Comparison of ENCODE assay signal across 8 mouse cellular contexts in genomic region chr10:81141455-81142210, GRCm38 (mm10). TPM values are rescaled to one million over a fixed set of nuclear protein-coding genes. Genes with fewer than 3 reads are reported as not detected.
A peak's percentile ranks its signal among the peaks of the same experiment; 100 is the strongest.
DNase-seq lines count a peak whose midpoint lies in the region; ATAC-seq and TF ChIP-seq lines count a peak whose summit lies in the region.

No protein-coding gene starts in this region.

- no peak for ATAC-seq in kidney, postnatal 0 days (replicated peaks; ENCODE audit: low FRiP score, low read depth)

- WGBS in kidney, postnatal 0 days: 76% methylated on average over 6 of the region's 7 CpGs
- WGBS in bone marrow, adult 2 months: 77% methylated on average over 7 of the region's 7 CpGs
- 84% methylated on average over 7 of the region's 7 CpGs for WGBS in macrophage (ENCODE audit: missing documents)

- peak overlapping the region; percentile 37; the same call in 1 of the 2 replicates for H3K9ac ChIP-seq in kidney, postnatal 0 days (ENCODE audit: low read depth, low read length)

- H3K4me1 ChIP-seq in kidney, postnatal 0 days (replicated peaks; ENCODE audit: insufficient read depth, low read length): peaks cover 20% of the 10 kb centered on the region
- H3K4me1 ChIP-seq in bone marrow, adult 2 months (ENCODE audit: control insufficient read depth, insufficient read depth, low read length): peaks cover 14% of the 10 kb centered on the region
- peaks cover 14% of the 10 kb centered on the region for H3K4me1 ChIP-seq in embryonic fibroblast, embryonic 13.5 days (ENCODE audit: control insufficient read depth, insufficient read depth, low read length)

- H3K4me3 ChIP-seq in kidney, postnatal 0 days (replicated peaks; ENCODE audit: low read depth, low read length): no peak overlapping the region
- H3K4me3 ChIP-seq in bone marrow, adult 2 months (replicated peaks; ENCODE audit: control insufficient read depth, low read depth, low read length): no peak overlapping the region
- H3K4me3 ChIP-seq in embryonic fibroblast, embryonic 13.5 days (ENCODE audit: insufficient read depth, low read length): no peak overlapping the region
- H3K4me3 ChIP-seq in macrophage (ENCODE audit: inconsistent target): no peak overlapping the region

- no peak for TF ChIP-seq POLR2A in bone marrow, adult 2 months (IDR thresholded peaks at IDR 0.05; ENCODE audit: borderline replicate concordance, control insufficient read depth, low read depth, low read length)
- TF ChIP-seq POLR2A in embryonic fibroblast, embryonic 13.5 days (IDR thresholded peaks at IDR 0.05; ENCODE audit: low read depth, low read length): no peak

- no peaks in the 10 kb centered on the region for H3K27me3 ChIP-seq in kidney, postnatal 0 days (ENCODE audit: insufficient read depth, low read length)

- no peaks in the 10 kb centered on the region for H3K9me3 ChIP-seq in kidney, postnatal 0 days (replicated peaks; ENCODE audit: low read length)

- H3K27ac ChIP-seq in kidney, postnatal 0 days: no peak overlapping the region
- peak overlapping the region; percentile 7; the same call in 1 of the 2 replicates for H3K27ac ChIP-seq in bone marrow, adult 2 months (ENCODE audit: control insufficient read depth, insufficient read depth, low read depth, low read length, poor library complexity)
- peak overlapping the region; percentile 9; the same call in 1 of the 2 replicates for H3K27ac ChIP-seq in embryonic fibroblast, embryonic 13.5 days (ENCODE audit: insufficient read depth, low read length)
- peak overlapping the region; percentile 34; the same call in 1 of the 2 replicates for H3K27ac ChIP-seq in macrophage

- no peak for DNase-seq in kidney, postnatal 0 days (ENCODE audit: low spot score)
- no peak for DNase-seq in kidney, postnatal 10 days
- no peak for DNase-seq in gastrocnemius, adult 8-10 months (ENCODE audit: low spot score in 2 of 2)
- no peak for DNase-seq in adrenal gland, postnatal 36 days
- no peak for DNase-seq in cerebellum, postnatal 14 days

- H3K79me2 ChIP-seq in macrophage (ENCODE audit: inconsistent target): peaks cover 88% of the 10 kb centered on the region

- TF ChIP-seq CTCF in kidney, postnatal 0 days (IDR thresholded peaks at IDR 0.05; ENCODE audit: low read depth): no peak
- no peak for TF ChIP-seq CTCF in bone marrow, adult 2 months (IDR thresholded peaks at IDR 0.05; ENCODE audit: control insufficient read depth, insufficient read depth, low read length)
- no peak for TF ChIP-seq CTCF in embryonic fibroblast, embryonic 13.5 days (IDR thresholded peaks at IDR 0.05; ENCODE audit: borderline replicate concordance, insufficient read depth, low read length)

- peaks cover 30% of the 10 kb centered on the region for H3K36me3 ChIP-seq in kidney, postnatal 0 days (ENCODE audit: insufficient read depth, low read length)
- H3K36me3 ChIP-seq in macrophage (ENCODE audit: inconsistent target): peaks cover 17% of the 10 kb centered on the region

- H3K4me2 ChIP-seq in kidney, postnatal 0 days (ENCODE audit: low read length): no peak overlapping the region

RNA-seq across cellular contexts. Expression of gene Zbtb7a, which starts 6.6 kb away (rescaled TPM):
- 33.7 and 37.4 TPM in 2 replicates for polyA plus RNA-seq in kidney, postnatal 0 days (2015; fragmentation: Nextera tagmentation; extraction: Ambion mirVana)
- polyA plus RNA-seq in bone marrow, adult 2 months (2011; ENCODE audit: insufficient read depth, insufficient read length, low replicate concordance, missing spikeins): 28.2 and 31.0 TPM in 2 replicates
- polyA plus RNA-seq in embryonic fibroblast, embryonic 13.5 days (2011; ENCODE audit: insufficient read length, low read depth, missing spikeins): 16.9 and 23.5 TPM in 2 replicates
- total RNA-seq in macrophage (2018; cell fraction: chromatin; rRNA removed): 100 to 1,000 TPM in 6 of 26 experiments, 10 to 100 TPM in 20; 17.7 to 188 (median 75.1) TPM
- 100 to 1,000 TPM in 4 of 26 experiments, 10 to 100 TPM in 22; 50.3 to 111 (median 83.6) TPM for total RNA-seq in macrophage (2018; cell fraction: cytosol; rRNA removed)
- 100 to 1,000 TPM in 11 of 26 experiments, 10 to 100 TPM in 15; 39.7 to 162 (median 88.6) TPM for total RNA-seq in macrophage (2018; cell fraction: nucleus; rRNA removed)
- polyA plus RNA-seq in macrophage (2018): 48.1 to 55.4 TPM (median 52.8 TPM) in 3 replicates
- 10 to 100 TPM; 24.8 to 28.9 (median 25.5) TPM for total RNA-seq in gastrocnemius, adult 8-10 months (2022)
- 10 to 100 TPM; 69.9 to 84.0 TPM for total RNA-seq in adrenal gland, postnatal 36 days (2021)

RNA-seq across cellular contexts. Expression of gene Pias4, which starts 26.1 kb away (rescaled TPM):
- polyA plus RNA-seq in kidney, postnatal 0 days (2015; fragmentation: Nextera tagmentation; extraction: Ambion mirVana): 28.4 and 32.0 TPM in 2 replicates
- 11.1 and 29.0 TPM in 2 replicates for polyA plus RNA-seq in bone marrow, adult 2 months (2011; ENCODE audit: insufficient read depth, insufficient read length, low replicate concordance, missing spikeins)
- polyA plus RNA-seq in embryonic fibroblast, embryonic 13.5 days (2011; ENCODE audit: insufficient read length, low read depth, missing spikeins): 25.6 and 27.9 TPM in 2 replicates
- 100 to 1,000 TPM in 1 of 26 experiments, 10 to 100 TPM in 25; 30.3 to 113 (median 63.8) TPM for total RNA-seq in macrophage (2018; cell fraction: chromatin; rRNA removed)
- total RNA-seq in macrophage (2018; cell fraction: cytosol; rRNA removed): 10 to 100 TPM; 18.8 to 27.9 (median 23.9) TPM
- 10 to 100 TPM; 29.0 to 59.1 (median 42.5) TPM for total RNA-seq in macrophage (2018; cell fraction: nucleus; rRNA removed)
- 19.6 to 22.5 TPM (median 21.5 TPM) in 3 replicates for polyA plus RNA-seq in macrophage (2018)
- total RNA-seq in gastrocnemius, adult 8-10 months (2022): 10 to 100 TPM; 14.0 to 19.0 (median 16.2) TPM
- 10 to 100 TPM; 26.7 to 28.2 TPM for total RNA-seq in adrenal gland, postnatal 36 days (2021)

RNA-seq across cellular contexts. Expression of gene Eef2, which starts 34.8 kb away (rescaled TPM):
- polyA plus RNA-seq in kidney, postnatal 0 days (2015; fragmentation: Nextera tagmentation; extraction: Ambion mirVana): 560 and 590 TPM in 2 replicates
- polyA plus RNA-seq in bone marrow, adult 2 months (2011; ENCODE audit: insufficient read depth, insufficient read length, low replicate concordance, missing spikeins): 347 and 468 TPM in 2 replicates
- 1,643 and 1,827 TPM in 2 replicates for polyA plus RNA-seq in embryonic fibroblast, embryonic 13.5 days (2011; ENCODE audit: insufficient read length, low read depth, missing spikeins)
- total RNA-seq in macrophage (2018; cell fraction: chromatin; rRNA removed): 100 to 1,000 TPM; 161 to 373 (median 228) TPM
- 1,000 to 10,000 TPM in 11 of 26 experiments, 100 to 1,000 TPM in 15; 644 to 1,256 (median 896) TPM for total RNA-seq in macrophage (2018; cell fraction: cytosol; rRNA removed)
- total RNA-seq in macrophage (2018; cell fraction: nucleus; rRNA removed): 100 to 1,000 TPM; 248 to 505 (median 331) TPM
- polyA plus RNA-seq in macrophage (2018): 749 to 1,081 TPM (median 1,012 TPM) in 3 replicates
- total RNA-seq in gastrocnemius, adult 8-10 months (2022): 1,000 to 10,000 TPM; 1,293 to 1,550 (median 1,345) TPM
- 1,000 to 10,000 TPM; 1,540 to 1,602 TPM for total RNA-seq in adrenal gland, postnatal 36 days (2021)

RNA-seq across cellular contexts. Expression of gene Map2k2, which starts 35.9 kb away (rescaled TPM):
- polyA plus RNA-seq in kidney, postnatal 0 days (2015; fragmentation: Nextera tagmentation; extraction: Ambion mirVana): 162 and 166 TPM in 2 replicates
- polyA plus RNA-seq in bone marrow, adult 2 months (2011; ENCODE audit: insufficient read depth, insufficient read length, low replicate concordance, missing spikeins): 57.6 and 108 TPM in 2 replicates
- 61.3 and 69.6 TPM in 2 replicates for polyA plus RNA-seq in embryonic fibroblast, embryonic 13.5 days (2011; ENCODE audit: insufficient read length, low read depth, missing spikeins)
- total RNA-seq in macrophage (2018; cell fraction: chromatin; rRNA removed): 100 to 1,000 TPM in 25 of 26 experiments, 10 to 100 TPM in 1; 88.4 to 251 (median 169) TPM
- 100 to 1,000 TPM in 15 of 26 experiments, 10 to 100 TPM in 11; 79.6 to 125 (median 103) TPM for total RNA-seq in macrophage (2018; cell fraction: cytosol; rRNA removed)
- total RNA-seq in macrophage (2018; cell fraction: nucleus; rRNA removed): 100 to 1,000 TPM in 17 of 26 experiments, 10 to 100 TPM in 9; 68.3 to 137 (median 111) TPM
- 31.4 to 102 TPM (median 93.5 TPM) in 3 replicates for polyA plus RNA-seq in macrophage (2018)
- 100 to 1,000 TPM; 197 to 233 (median 208) TPM for total RNA-seq in gastrocnemius, adult 8-10 months (2022)
- 100 to 1,000 TPM; 178 to 186 TPM for total RNA-seq in adrenal gland, postnatal 36 days (2021)

RNA-seq across cellular contexts. Expression of gene Dapk3, which starts 41.2 kb away (rescaled TPM):
- polyA plus RNA-seq in kidney, postnatal 0 days (2015; fragmentation: Nextera tagmentation; extraction: Ambion mirVana): 42.8 and 43.3 TPM in 2 replicates
- 7.2 and 23.2 TPM in 2 replicates for polyA plus RNA-seq in bone marrow, adult 2 months (2011; ENCODE audit: insufficient read depth, insufficient read length, low replicate concordance, missing spikeins)
- polyA plus RNA-seq in embryonic fibroblast, embryonic 13.5 days (2011; ENCODE audit: insufficient read length, low read depth, missing spikeins): 48.4 and 51.2 TPM in 2 replicates
- 10 to 100 TPM; 33.3 to 98.4 (median 63.9) TPM for total RNA-seq in macrophage (2018; cell fraction: chromatin; rRNA removed)
- 10 to 100 TPM; 23.9 to 52.8 (median 37.5) TPM for total RNA-seq in macrophage (2018; cell fraction: cytosol; rRNA removed)
- total RNA-seq in macrophage (2018; cell fraction: nucleus; rRNA removed): 10 to 100 TPM; 25.6 to 59.4 (median 45.8) TPM
- polyA plus RNA-seq in macrophage (2018): 41.2 to 57.0 TPM (median 43.5 TPM) in 3 replicates
- total RNA-seq in gastrocnemius, adult 8-10 months (2022): 10 to 100 TPM; 25.2 to 31.5 (median 27.3) TPM
- 10 to 100 TPM; 77.1 to 78.2 TPM for total RNA-seq in adrenal gland, postnatal 36 days (2021)
